Mouse (Mus musculus): ENCODE measurements at regions not wholly inside any gene's neighbourhood (a gene's known extent, or its start where the extent isn't known, plus 50 kb on each side); places are given as distances from the start of the nearest gene placed in this dataset.

DNA sequence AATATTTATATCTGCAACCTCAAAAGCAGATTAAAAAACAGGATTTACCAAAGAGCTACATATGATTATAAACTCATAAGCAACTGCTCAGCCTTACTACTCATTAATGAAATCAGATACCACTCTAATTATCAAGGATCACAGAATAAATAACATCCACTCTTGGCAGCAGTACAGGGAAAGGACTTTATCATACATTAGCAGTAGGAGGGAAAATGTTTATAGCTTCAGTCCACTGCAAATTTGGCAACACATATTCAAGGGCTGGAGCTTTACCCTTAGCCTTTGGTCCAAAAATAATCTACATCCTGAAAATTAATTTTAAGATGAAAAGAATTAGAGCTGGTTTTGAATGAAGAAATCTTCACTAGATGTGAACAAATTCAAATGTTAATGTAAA lies 288.7 kb downstream of the Cdh11 start:
- Histone ChIP-seq H3K27ac (no peak overlapping the region), H3K4me1 (no peaks in the 10 kb centered on the region), H3K4me3 (no peak overlapping the region), H3K4me2 (replicated peaks) (no peak overlapping the region), H3K9me3 (replicated peaks) (no peaks in the 10 kb centered on the region), H3K9ac (no peak overlapping the region), H3K36me3 (no peaks in the 10 kb centered on the region), H3K27me3 (no peaks in the 10 kb centered on the region)
- no peak for ATAC-seq (ENCODE audit: low FRiP score)

DNA sequence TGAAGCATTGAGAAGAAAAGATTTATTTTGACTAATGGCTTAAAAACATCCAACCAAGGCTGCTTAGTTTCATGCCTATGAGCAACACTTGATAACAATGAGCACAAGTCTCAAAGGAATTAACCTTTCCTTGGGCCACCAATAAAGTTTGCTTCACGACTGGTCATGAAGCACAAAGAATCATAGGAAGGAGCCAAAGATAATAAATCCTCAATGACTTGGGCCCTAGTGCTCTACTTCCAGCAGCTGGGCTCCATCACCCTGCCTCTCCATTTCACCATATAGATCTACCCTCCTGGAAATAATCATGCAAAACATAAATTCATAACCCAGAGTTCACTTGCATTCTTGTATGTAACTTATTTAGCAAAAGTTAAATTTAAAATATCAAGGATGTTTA lies 289.4 kb downstream of the Cdh11 start:
- WGBS = 66% methylated on average over 1 of the region's 1 CpGs
- Histone ChIP-seq H3K9me3 (replicated peaks) (no peaks in the 10 kb centered on the region), H3K4me3 (no peak overlapping the region), H3K27ac (no peak overlapping the region), H3K4me2 (replicated peaks) (no peak overlapping the region), H3K36me3 (no peaks in the 10 kb centered on the region), H3K4me1 (no peaks in the 10 kb centered on the region), H3K9ac (no peak overlapping the region), H3K27me3 (no peaks in the 10 kb centered on the region)
- ATAC-seq (ENCODE audit: low FRiP score) = no peak

DNA sequence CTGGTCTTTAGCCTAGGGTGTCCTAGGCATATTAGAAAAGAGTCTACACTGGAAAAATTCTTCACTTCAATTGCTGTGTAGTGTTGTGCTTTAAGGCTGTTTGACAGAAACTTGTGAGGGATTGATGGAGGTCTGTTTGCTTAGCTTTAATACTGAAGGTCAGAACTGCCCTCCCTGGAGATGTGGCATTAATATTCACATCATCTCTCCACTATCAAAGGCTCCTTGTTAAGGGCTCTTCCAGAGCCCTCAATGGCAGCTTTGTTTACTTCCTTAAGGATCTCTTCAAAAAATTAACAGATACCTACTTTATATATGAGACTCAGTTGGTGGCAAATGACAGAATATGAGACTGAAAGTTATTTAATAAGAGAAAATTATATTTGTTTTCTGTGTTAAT lies 294.4 kb downstream of the Cdh11 start:
- ATAC-seq (ENCODE audit: low FRiP score) = no peak
- H3K4me1 ChIP-seq = no peaks in the 10 kb centered on the region
- H3K9me3 ChIP-seq (replicated peaks) = no peaks in the 10 kb centered on the region
- no peak overlapping the region for H3K9ac ChIP-seq
- H3K4me3 ChIP-seq = no peak overlapping the region
- H3K36me3 ChIP-seq = no peaks in the 10 kb centered on the region
- no peak overlapping the region for H3K27ac ChIP-seq
- H3K4me2 ChIP-seq (replicated peaks) = no peak overlapping the region
- H3K27me3 ChIP-seq = no peaks in the 10 kb centered on the region

DNA sequence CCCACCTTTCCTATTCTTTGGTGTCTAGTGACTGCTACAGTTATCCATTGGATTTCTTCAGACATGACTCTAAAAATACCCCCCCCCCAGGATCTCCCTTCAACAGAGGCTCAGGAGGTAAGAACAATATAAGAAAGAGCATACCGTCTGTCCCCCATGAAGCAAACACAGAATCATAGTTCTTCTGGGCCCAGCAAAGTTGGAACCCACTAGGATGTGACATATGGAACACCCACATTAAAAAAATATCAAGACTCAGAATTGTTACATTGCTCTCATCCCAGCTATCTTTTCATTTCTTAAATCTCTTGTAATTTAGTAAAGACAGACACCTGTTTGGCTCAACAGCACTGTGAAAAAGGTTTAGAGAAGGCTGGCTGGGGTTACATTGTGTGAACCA lies 297.2 kb downstream of the Cdh11 start:
- H3K4me1 ChIP-seq = no peaks in the 10 kb centered on the region
- no peak overlapping the region for H3K27ac ChIP-seq
- no peak overlapping the region for H3K9ac ChIP-seq
- H3K36me3 ChIP-seq = no peaks in the 10 kb centered on the region
- no peaks in the 10 kb centered on the region for H3K9me3 ChIP-seq (replicated peaks)
- H3K4me2 ChIP-seq (replicated peaks) = no peak overlapping the region
- 86% methylated on average over 1 of the region's 1 CpGs for WGBS
- H3K27me3 ChIP-seq = no peaks in the 10 kb centered on the region
- H3K4me3 ChIP-seq = no peak overlapping the region
- no peak for ATAC-seq (ENCODE audit: low FRiP score)

DNA sequence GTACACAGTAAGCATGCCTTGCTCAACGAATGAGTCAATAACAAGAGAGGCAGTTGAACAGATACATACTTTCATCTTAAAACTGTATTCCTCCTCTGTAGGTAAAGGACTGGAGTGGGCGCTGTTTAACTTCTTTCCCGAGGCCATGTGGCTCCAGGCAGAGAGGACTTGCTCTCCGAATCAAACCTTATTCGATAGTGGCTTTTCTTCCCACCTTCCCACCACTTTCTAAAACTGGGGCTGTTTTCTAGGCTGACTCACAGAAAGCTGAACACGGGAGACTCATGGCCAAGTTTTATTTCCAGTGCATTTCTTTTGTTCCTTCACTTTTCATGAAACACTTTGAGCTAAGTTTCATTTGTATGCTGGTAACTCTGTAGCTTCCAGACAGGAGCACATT lies 297.6 kb downstream of the Cdh11 start:
- no peak overlapping the region for H3K27ac ChIP-seq
- H3K27me3 ChIP-seq = no peaks in the 10 kb centered on the region
- no peak overlapping the region for H3K4me2 ChIP-seq (replicated peaks)
- 88% methylated on average over 6 of the region's 6 CpGs for WGBS
- no peak overlapping the region for H3K9ac ChIP-seq
- H3K4me3 ChIP-seq = no peak overlapping the region
- no peak for ATAC-seq (ENCODE audit: low FRiP score)
- H3K36me3 ChIP-seq = no peaks in the 10 kb centered on the region
- no peaks in the 10 kb centered on the region for H3K9me3 ChIP-seq (replicated peaks)
- no peaks in the 10 kb centered on the region for H3K4me1 ChIP-seq

DNA sequence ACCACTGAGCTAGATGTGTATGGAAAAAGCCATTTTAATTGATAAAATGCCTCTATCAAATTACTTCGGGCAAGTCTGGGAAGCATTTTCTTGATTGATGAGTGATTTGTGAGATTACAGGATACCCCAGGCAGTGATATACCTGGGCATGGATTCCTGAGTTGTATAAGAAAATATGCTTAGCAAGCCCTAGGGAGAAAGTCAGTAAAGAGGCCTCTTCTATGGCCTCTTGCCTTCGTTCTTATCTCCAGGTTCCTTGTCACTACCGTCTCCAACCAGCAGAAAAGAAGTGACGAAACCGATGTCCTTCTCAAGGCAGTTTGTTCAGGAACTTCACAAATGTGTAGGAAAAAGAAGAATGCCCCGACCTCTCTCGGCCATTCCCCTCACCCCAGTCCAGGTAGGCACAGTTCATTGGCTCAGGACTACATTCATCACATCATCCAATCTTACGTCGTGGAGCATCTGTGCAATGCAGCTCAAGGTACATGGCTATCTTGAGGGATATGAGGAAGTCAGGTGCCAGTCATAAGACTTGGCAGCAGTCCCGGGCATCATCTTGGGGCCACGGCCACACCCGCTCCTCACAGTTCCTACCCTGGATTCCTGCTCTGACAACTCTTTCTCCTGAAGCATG lies 310.2 kb downstream of the Cdh11 start:
- Histone ChIP-seq H3K4me3 (no peak overlapping the region), H3K9ac (no peak overlapping the region), H3K27ac (no peak overlapping the region), H3K9me3 (replicated peaks) (no peaks in the 10 kb centered on the region), H3K36me3 (no peaks in the 10 kb centered on the region), H3K4me1 (no peaks in the 10 kb centered on the region), H3K4me2 (replicated peaks) (no peak overlapping the region), H3K27me3 (no peaks in the 10 kb centered on the region)
- WGBS = 92% methylated on average over 12 of the region's 12 CpGs
- no peak for ATAC-seq (ENCODE audit: low FRiP score)

DNA sequence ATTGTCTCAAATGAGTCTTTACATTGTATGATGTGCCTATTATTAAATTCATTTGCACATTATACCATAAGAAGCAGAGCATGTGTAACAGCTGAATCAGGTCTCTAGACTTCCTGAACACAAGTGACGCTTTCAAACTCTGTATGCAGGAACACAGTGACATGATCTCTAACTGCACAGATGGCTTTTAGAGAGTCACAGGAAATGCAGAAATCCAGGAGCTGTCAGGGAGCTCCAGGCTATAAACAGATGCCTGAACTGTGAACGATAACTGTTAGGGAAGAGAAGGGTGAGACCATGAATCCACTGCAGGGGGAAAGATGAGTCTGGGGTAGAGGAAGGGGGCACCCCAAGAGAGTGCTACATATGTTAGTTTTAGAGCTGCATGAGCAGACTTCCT lies 311.2 kb downstream of the Cdh11 start:
- no peaks in the 10 kb centered on the region for H3K27me3 ChIP-seq
- H3K4me3 ChIP-seq = no peak overlapping the region
- no peak for ATAC-seq (ENCODE audit: low FRiP score)
- WGBS = 84% methylated on average over 2 of the region's 2 CpGs
- no peaks in the 10 kb centered on the region for H3K9me3 ChIP-seq (replicated peaks)
- H3K36me3 ChIP-seq = no peaks in the 10 kb centered on the region
- H3K27ac ChIP-seq = no peak overlapping the region
- H3K4me1 ChIP-seq = no peaks in the 10 kb centered on the region
- no peak overlapping the region for H3K9ac ChIP-seq
- no peak overlapping the region for H3K4me2 ChIP-seq (replicated peaks)

DNA sequence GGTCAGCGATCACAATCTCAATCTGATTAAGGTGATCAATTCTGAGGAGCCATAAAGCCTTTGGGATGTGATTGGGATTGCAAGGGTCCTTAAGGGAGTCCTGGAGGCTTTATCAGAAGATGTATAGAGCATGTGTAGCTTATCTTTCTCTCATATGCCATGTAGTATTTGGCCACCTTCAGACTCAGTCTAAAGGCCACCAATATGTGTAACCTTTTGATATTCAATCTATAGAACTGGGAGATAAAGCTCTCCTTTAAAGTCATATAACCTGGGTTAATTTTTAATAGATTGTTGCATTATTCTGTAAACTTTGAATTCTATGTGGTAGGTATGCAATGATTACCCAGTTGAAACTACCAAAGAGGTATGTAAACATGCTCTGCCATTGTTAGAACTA lies 314.1 kb downstream of the Cdh11 start:
- Histone ChIP-seq H3K4me3 (no peak overlapping the region), H3K27ac (no peak overlapping the region), H3K27me3 (no peaks in the 10 kb centered on the region), H3K4me2 (replicated peaks) (no peak overlapping the region), H3K9me3 (replicated peaks) (no peaks in the 10 kb centered on the region), H3K4me1 (no peaks in the 10 kb centered on the region), H3K9ac (no peak overlapping the region), H3K36me3 (no peaks in the 10 kb centered on the region)
- 94% methylated on average over 1 of the region's 1 CpGs for WGBS
- ATAC-seq (ENCODE audit: low FRiP score) = no peak

DNA sequence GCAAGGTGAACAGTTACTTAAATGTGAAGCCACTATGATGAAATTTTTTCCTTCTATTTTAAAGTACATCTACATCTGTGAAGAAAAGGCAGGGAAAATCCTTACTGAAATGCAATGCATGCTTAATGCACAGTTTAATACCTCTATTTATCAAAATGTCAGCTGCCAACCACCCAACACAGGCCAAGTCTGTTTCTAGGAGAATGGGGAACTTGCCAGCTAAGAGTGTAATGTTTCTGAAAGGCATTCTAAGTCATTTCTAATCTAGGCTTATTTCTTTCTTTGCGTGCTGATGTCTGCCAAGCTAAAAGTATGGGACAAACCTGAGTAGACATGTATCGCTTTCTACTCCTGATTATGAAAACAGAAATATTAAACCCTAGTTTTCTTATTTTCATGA lies 322.8 kb downstream of the Cdh11 start:
- Histone ChIP-seq H3K9me3 (replicated peaks) (no peaks in the 10 kb centered on the region), H3K36me3 (no peaks in the 10 kb centered on the region), H3K9ac (no peak overlapping the region), H3K4me3 (no peak overlapping the region), H3K4me1 (no peaks in the 10 kb centered on the region), H3K27me3 (no peaks in the 10 kb centered on the region), H3K4me2 (replicated peaks) (no peak overlapping the region), H3K27ac (no peak overlapping the region)
- no peak for ATAC-seq (ENCODE audit: low FRiP score)
- 94% methylated on average over 2 of the region's 2 CpGs for WGBS

DNA sequence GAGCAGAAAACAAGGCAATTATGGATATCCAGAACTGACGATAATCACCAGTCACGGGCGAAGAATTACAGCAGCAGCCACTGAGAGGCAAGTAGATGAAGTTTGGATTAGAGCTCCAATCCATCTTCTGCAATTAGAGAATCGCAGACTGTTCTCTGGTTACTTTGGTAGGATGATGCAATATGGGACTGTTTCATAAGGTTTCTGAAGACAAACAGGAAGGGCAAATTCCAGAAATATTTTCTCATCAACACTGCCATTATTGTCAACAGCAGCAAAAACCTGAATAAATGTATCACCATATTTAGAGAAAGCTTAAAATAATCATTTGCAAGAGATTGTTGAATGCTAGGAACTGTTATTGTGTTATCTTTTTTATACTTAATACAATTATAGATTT lies 342.4 kb downstream of the Cdh11 start:
- no peak overlapping the region for H3K9ac ChIP-seq
- H3K9me3 ChIP-seq (replicated peaks) = no peaks in the 10 kb centered on the region
- no peak overlapping the region for H3K27ac ChIP-seq
- H3K36me3 ChIP-seq = no peaks in the 10 kb centered on the region
- WGBS = 87% methylated on average over 4 of the region's 4 CpGs
- H3K4me2 ChIP-seq (replicated peaks) = no peak overlapping the region
- H3K27me3 ChIP-seq = no peaks in the 10 kb centered on the region
- no peak overlapping the region for H3K4me3 ChIP-seq
- H3K4me1 ChIP-seq = no peaks in the 10 kb centered on the region
- no peak for ATAC-seq (ENCODE audit: low FRiP score)

DNA sequence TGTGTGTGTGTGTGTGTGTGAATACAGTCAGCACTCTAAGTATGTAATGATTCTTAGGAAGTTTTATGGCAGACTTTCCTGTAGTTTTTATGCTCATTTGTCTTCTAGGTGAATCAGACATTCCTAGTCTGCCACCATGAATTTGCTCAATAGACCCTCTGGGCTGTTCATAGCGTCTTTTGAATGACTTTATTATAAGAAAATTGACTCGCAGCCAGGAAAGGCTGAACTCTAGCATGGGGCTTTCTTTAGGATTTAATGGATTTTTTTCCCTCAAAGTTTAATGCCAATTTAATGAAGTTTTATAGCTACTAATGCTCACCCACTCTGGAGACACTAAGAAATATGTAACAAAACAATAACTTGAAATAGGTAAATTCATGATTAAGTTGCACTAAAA lies 363.6 kb downstream of the Cdh11 start:
- Histone ChIP-seq H3K27me3 (no peaks in the 10 kb centered on the region), H3K4me1 (no peaks in the 10 kb centered on the region), H3K4me3 (no peak overlapping the region), H3K4me2 (replicated peaks) (no peak overlapping the region), H3K9ac (no peak overlapping the region), H3K27ac (no peak overlapping the region), H3K36me3 (no peaks in the 10 kb centered on the region), H3K9me3 (replicated peaks) (no peaks in the 10 kb centered on the region)
- no peak for ATAC-seq (ENCODE audit: low FRiP score)
- WGBS = 72% methylated on average over 2 of the region's 2 CpGs

DNA sequence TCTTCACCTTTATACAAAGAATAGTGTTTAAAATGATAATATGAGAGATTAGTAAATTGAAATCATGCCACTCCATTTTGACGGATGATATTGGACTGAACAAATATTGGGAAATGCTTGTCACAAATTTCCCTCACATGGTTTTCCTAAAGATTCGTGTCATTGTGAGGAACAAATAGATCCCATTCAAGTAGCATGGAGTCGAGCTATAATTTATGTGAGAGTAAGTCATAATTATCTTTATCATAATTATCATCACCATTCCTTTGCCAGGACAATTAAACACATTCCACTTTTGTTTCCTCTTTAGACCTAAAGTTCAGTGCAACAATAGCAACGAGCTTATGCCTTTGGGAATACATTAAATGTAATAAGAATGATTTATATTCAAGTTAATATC lies 370.5 kb downstream of the Cdh11 start:
- no peak for ATAC-seq (ENCODE audit: low FRiP score)
- H3K27ac ChIP-seq = no peak overlapping the region
- H3K27me3 ChIP-seq = no peaks in the 10 kb centered on the region
- WGBS = 76% methylated on average over 4 of the region's 4 CpGs
- H3K4me1 ChIP-seq = no peaks in the 10 kb centered on the region
- H3K9me3 ChIP-seq (replicated peaks) = no peaks in the 10 kb centered on the region
- H3K36me3 ChIP-seq = no peaks in the 10 kb centered on the region
- H3K9ac ChIP-seq = no peak overlapping the region
- H3K4me3 ChIP-seq = no peak overlapping the region
- no peak overlapping the region for H3K4me2 ChIP-seq (replicated peaks)

DNA sequence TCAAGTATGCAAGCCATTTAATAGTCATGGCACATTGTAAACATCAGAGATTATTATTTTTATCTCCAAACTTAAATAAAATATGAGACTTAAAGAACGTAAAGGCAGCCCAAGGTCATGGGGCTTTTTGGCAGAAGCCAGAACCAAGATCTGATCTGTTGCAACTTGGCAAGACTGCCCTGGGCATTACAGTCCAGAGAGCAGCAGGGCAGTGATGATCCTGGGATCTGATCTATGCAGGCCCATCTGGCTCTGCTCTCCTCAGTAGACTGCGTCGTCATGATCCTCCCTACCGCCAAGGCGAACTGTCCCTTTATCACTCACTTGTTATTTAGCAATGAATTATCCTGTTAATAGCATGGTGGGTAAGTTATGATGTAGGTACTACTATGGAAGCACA lies 372.0 kb downstream of the Cdh11 start:
- no peaks in the 10 kb centered on the region for H3K27me3 ChIP-seq
- H3K36me3 ChIP-seq = no peaks in the 10 kb centered on the region
- H3K4me1 ChIP-seq = no peaks in the 10 kb centered on the region
- H3K9ac ChIP-seq = no peak overlapping the region
- ATAC-seq (ENCODE audit: low FRiP score) = no peak
- no peak overlapping the region for H3K27ac ChIP-seq
- H3K4me3 ChIP-seq = no peak overlapping the region
- H3K4me2 ChIP-seq (replicated peaks) = no peak overlapping the region
- no peaks in the 10 kb centered on the region for H3K9me3 ChIP-seq (replicated peaks)
- 91% methylated on average over 5 of the region's 5 CpGs for WGBS

DNA sequence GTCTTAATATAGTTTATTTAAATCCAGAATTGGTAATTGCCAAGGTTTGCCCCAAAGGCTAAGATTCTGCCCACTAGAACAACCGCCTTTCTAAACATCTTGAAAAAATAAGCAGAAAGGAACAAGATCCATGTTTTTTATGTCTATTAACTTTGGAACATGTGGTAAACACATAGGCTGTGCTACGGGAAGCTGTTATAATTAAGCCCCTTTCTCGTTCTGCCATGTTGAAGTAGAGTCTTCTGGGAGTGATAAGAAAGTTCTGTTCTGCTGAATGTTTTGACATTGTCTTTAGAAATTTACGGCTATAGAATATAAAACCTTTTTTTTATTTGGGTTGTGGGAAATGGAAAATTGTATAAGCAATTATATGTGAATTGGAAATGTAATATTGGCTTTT lies 397.9 kb downstream of the Cdh11 start:
- Histone ChIP-seq H3K4me1 (no peaks in the 10 kb centered on the region), H3K36me3 (no peaks in the 10 kb centered on the region), H3K9me3 (replicated peaks) (no peaks in the 10 kb centered on the region), H3K27me3 (no peaks in the 10 kb centered on the region), H3K4me3 (no peak overlapping the region), H3K27ac (no peak overlapping the region), H3K9ac (no peak overlapping the region), H3K4me2 (replicated peaks) (no peak overlapping the region)
- WGBS = 86% methylated on average over 4 of the region's 4 CpGs
- ATAC-seq (ENCODE audit: low FRiP score) = no peak

Measured in hindbrain, embryonic 12.5 days (tissue).